Mouse (Mus musculus) c-Kit-negative CD71-positive TER-119-positive erythroid progenitor cells, embryonic 14.5 days (primary cell): ENCODE data around the gene Hmcn2.
A peak's percentile ranks its signal among the peaks of the same experiment; 100 is the strongest.

Source experiments
- DNase-seq: peaks from one replicate; pipeline ENCODE4 v3.0.0-alpha.2; 2013; ENCODE audit warnings: low read depth, low spot score

The Hmcn2 gene

DNA sequence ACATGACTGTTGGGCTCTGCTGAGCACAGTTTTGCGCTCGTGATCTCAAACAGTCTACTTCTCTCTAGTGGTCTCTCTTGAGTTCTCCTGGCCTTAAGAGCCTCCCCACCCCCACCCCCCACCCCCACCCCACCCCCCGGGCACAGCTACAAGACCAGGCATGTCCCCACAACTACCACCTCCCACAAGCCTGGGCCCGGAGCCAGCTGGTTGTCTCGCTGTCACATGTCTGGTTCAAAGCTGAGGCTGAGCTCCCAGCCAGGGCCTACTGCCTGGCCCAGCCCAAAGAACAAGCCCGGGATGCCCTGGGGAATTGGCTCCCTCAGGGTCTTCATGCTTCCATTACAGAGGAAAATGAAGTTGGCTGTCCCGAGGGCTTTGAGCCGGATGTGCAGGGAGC lies 140.1 kb downstream of the Hmcn2 start:
- no peak for DNase-seq

DNA sequence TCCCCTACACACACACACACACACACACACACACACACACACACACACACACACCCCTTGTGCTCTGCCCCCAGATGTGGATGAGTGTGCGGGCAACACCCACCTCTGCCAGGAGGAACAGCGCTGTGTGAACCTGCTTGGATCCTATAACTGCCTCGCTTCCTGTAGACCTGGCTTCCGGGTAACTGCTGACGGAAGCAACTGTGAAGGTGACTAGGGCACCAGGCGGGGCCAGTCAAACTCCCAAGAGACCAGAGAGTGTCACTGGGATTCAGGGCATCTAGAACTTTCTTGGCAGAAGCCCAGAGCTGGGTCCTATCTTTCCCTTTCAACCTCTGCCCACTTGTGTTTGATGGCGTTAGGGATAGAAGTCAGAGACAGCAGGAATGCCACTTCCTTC lies 141.2 kb downstream of the Hmcn2 start:
- no peak for DNase-seq

DNA sequence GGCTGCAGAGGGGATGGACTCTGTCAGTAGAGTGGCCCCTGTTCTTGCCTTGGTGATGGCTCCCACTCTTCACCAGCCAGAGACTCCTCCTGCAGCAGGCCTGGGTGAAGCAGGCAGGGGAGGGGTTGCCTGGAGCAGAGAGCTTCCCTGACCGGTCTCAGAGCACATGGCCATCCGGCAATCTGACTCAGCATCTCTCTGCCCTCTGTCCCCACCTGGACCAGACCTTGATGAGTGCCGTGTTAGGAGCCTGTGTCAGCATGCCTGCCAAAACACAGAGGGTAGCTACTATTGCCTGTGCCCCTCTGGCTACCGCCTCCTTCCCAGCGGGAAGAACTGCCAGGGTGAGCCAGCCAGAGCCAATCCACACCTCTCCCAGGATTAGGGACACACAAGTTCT lies 144.2 kb downstream of the Hmcn2 start:
- DNase-seq: no peak

DNA sequence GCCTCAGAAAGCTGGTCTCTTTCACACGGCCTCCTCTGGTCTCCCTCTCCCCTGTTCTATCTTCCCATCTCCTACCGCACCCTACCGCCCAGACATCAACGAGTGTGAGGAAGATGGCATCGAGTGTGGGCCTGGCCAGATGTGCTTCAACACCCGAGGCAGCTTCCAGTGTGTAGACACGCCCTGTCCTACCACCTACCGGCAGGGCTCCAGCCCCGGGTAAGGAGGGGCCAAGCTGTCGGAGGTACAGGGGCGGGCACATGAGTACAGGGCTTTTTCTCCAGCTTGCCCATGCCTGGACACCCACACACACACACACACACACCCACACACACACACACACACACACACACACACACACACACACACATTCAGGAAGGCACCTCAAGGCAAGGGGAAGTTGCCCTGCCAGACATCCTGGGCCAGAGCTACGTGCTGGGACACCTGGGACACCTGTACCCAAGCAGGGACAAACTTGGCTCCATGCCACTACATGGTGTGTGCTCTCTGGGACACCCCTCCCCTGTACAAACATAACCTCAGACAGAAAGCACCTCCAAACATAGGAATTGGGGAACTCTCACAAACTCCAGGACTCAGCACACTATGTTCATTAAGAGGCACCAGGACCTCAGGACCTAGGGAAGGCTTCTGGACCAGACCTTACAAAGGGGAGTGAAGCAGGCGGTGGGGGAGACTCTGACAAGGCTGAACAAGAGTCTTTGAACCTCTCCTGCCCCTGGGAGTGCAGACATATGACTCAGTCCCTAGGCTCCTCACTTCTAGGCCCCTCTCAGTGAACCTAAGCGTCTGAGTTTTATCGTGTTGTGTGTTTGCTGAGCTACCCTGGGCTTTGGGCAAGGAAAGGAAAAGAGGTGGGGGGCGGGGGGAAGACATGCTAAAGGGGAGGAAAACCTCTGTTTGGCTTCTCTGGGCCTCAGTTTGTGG lies 145.0 kb downstream of the Hmcn2 start:
- DNase-seq: no peak

- no peak for DNase-seq
Observed at GRCm38 (mm10) chr2:31460025-31460571, 145.9 kb downstream of the Hmcn2 start.

GRCm38 (mm10) chr2:31460920-31461319 lies 146.7 kb downstream of the Hmcn2 start:
- DNase-seq: no peak

DNA sequence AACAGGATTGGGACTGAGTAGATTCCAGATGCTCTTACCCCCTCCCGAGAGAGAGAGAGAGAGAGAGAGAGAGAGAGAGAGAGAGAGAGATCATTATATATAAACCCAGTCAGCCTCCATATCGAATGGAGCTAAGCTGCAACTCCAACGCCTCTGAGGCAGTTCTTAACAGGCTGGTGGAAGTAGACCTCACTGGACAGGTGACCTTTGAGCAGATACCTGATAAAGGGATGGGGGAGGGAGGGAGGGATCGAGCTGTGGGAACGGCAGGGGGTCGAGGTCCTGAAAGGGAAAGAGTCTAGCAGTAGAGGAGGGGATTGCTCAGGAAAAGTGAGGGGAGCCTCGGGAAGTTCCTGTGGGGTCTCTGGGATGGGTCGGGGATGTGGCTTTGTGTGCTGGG lies 147.8 kb downstream of the Hmcn2 start:
- DNase-seq: no peak

DNA sequence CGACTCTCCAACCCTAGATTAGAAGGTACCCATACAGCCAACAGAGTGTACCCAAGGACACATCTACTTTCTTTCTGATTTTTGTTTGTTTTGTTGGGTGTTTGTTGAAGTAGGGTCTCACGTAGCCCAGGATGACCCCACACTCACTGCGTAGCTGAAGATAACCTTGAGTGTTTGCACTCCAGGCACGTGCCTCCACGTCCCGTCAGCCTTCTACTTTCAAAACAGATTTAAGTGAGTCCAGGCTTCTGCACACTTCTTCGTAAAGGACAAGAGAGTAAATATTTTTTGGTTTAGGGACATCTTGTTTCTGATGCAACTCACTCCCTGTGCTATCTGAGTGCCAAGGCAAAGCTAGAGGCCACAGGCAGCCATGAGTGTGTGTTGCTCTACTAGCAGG lies 149.0 kb downstream of the Hmcn2 start:
- no peak for DNase-seq

DNA sequence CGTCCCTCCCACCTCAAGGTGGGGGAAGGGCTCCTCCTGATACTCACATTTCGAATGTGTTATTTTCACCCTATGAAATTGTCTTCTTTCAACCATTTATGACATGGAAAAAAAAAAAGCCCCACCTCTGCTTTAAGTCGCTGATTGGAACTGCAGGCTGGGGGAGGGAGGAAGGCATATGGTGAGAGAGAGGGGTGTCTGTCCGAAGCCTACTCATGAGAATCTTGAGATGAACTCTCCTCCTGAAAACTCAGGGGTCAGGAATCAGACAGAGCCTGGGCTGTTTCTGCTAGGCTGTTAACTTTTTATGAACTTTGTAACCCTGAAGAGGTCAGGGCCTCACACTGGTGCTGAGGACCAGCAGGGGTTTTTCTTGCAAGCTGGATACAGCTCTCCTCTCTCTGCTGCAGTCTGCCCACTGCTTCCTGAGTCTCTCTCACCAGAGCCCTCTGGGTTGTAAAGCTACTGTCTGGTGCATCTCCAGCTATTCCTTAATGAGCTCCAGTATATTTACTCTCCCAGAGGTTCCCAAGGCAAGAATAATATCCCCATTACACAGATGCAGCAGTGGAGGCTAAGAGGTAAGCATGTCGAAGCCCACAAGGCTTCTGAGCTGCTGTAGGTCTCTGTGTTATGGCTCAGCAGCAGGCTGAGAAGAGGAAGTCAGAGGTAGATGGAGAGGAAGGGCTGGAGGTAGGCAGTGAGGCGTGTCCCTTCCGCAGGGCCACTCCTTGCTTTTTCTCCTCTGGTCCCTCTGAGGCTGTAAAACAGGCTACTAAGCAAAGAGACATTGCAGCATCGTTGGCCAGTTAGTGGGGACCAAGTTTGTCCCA lies 149.7 kb downstream of the Hmcn2 start:
- no peak for DNase-seq

- DNase-seq: no peak
Observed at GRCm38 (mm10) chr2:31464529-31464910, 150.3 kb downstream of the Hmcn2 start.

DNA sequence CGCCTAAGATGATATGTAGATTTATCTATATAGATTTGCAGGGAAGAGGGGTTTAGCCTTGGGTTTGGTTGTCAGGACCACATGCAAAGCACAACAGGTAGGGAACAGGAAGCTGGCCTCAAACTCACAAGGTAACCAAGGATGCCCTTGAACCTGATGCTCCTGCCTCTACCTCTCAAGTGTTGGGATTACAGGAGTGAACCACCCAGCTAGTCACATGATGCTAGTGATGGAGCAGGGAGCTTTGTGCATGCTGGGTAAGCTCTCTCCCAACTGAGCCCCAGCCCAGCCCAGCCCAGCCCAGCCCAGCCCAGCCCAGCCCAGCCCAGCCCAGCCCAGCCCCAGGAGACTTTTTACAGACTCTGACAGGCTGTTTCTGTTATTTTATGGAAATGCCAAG lies 153.2 kb downstream of the Hmcn2 start:
- DNase-seq: no peak

DNA sequence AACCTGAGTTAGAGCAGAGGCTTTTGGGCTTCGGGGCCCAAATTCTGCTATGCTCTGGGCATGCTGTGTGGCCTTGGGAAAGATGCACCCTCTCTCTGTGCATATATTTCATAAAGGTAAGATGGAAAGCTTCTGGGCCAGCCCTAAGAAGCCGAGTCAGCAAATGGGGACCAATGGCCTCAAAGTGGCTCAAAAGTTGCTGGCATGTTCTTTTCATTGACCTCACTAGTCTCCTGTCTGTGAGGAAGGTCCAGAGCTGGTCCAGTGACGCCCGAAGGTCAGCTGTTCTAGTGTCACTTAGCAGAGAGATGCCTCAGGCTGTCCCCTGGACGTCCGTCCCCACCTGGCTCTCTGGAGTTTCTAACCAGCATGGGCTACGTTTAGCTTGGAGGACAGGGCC lies 154.6 kb downstream of the Hmcn2 start:
- no peak for DNase-seq

GRCm38 (mm10) chr2:31469480-31469879 lies 155.3 kb downstream of the Hmcn2 start:
- no peak for DNase-seq

GRCm38 (mm10) chr2:31469931-31470682 lies 155.9 kb downstream of the Hmcn2 start, which contains the start of gene Ass1:
Ass1 (plus strand) TSS chr2:31470207.
- DNase-seq: no peak

DNA sequence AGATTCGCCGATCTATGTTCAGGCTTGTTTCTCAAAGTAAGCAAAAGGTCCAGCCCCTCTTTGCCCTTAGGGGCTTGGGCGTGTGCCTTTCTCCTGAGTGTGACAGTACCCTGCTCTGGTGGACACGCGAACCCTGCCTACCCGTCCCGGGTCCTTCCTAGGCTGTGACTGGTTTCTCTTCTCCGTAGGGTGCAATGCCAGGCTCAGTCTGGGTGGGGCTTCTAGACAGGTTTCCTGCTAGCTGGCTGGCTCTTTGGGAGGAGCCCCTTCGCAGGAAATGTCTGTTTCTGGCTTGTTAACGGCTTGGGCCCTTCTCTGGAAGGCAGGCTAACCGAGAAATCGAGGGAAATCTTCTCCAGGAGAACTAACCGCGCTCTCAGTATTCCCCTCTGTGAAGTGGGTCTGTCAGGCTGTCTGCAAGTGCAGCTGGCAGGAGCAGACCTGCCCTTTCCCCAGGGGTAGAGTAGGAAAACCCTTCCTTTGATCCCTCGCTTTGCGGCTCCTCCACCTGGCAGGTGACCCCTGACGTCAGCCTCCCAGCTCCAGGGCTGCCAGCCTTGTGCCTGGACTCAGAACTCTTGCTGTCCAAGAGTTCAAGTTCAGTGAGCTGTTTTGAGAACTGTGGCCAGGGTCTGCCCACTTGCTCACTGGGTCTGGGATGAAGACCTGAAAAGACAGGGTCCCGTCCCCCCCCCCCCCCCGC lies 156.6 kb downstream of the Hmcn2 start:
- no peak for DNase-seq

GRCm38 (mm10) chr2:31471611-31472010 lies 157.4 kb downstream of the Hmcn2 start:
- no peak for DNase-seq

- DNase-seq: peak; percentile 42
Observed at GRCm38 (mm10) chr2:31472406-31473065, 158.3 kb downstream of the Hmcn2 start.

- no peak for DNase-seq
Observed at GRCm38 (mm10) chr2:31473941-31474340, 159.7 kb downstream of the Hmcn2 start.

DNA sequence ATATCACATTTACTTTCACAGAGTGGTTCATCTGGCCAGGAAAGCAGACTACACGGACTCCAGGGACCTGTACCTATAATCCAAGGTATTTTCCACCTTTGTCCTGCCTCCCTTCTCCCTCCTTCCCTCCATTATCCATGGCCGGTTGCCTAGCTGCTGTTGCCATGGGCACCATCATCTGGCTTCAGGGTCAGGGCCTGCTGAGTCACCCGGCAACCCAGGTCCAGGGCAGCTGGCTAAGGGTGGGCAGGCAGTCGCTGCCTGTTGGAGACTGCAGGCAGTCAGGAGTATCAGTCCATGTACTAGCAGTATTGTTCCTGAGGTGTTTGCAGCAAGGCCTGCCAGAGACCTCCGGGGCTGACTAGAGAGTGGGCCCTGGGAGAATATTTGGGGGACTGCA lies 160.5 kb downstream of the Hmcn2 start:
- no peak for DNase-seq

DNA sequence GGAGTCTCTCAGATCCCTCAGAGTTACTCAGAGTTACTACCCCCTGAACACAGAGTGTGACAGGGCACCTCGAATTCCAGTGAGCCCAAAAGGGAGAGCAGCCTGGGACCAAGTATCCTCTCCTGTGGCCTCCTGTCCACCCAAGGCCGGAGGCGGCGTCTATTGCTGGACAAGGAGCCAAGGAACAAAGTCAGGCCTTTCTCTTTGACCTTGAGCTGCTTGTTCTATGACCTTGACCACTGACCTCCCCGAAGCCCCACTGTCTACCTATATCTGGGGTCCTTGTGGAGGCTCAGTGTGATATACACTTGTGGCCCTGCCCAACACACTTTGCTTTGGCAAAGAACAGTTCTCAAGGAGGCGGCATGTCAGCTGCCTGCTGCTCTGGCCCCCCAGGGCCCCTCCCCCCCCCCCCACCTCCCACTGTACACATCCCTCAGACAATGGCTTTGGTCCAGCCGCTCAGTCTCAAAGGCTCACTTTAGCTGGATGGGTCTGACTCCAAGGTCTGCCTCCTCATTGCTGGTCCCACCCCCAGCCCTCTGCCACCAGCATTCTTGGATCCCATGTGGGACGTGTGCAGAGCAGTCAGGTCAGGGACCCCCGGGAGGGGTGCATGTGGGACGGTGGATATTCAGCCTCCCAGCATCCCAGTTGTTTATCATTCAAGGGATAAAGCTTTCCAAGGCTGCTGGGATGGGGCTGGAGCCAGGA lies 162.0 kb downstream of the Hmcn2 start:
- DNase-seq: no peak
